Mouse (Mus musculus) spleen, embryonic (tissue): ENCODE data around the gene Aph1b.
"Not testable (repeated sequence)": the region's sequence is repeated elsewhere in the genome, so short reads cannot be mapped to it uniquely, and the experiment has no call there.

Experiments
- CTCF ChIA-PET: fragments of 350-600 bp; sonication (Branson Sonifier 250); formaldehyde crosslinking; loops from one replicate; lab custom pipeline; 2022; lab: Charles Lee

The Aph1b gene

DNA sequence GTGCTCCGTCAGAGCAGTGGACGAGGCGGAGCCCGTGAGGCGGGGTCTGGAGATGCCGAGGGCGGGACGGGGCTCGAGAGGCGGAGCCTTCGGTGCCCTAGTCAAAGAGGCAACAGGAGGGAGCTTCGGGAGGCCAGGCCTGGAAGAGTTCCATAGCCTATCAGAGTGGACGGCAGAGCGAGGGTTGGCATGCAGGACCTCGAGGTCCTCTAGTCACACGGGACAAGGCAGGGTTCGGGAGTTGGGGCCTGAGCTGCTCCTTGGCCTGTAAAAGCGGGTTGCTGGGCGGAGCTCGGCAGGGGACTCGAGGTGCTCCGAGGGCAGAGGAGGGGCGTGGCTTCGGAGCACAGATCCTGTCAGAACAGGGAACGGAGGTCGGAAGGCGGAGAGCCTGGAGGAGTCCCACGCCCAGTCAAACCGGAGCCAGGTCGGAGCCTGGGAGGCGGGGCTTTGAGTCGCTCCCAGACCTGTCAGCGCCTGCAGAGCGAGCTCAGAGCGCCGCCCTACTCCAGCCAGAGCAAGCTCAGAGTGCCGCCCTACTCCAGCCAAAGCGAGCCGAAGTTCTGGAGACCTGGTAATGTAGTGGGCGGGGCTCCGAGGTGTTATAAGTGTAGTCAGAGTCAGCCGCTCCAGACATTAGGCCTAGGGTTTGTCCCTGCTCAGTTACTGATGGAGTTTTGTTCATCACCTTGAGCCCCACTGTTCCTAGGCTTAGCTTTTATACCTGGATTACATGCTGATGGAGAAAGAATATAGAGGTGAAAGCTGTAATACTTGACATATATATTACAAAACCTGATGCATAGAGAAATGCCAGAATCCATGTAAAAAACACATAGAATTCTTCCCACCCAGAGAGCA, at the start of gene Aph1b:
Aph1b (minus strand) TSS at position 27 of the 861 bp plus-strand sequence.
- CTCF ChIA-PET, result interaction anchor here (0.6 to 1.1 kb wide), 3 partner anchors 8 to 331 kb away, joined by 4 to 6 read pairs (median 6); no protein-coding TSS in a partner anchor

DNA sequence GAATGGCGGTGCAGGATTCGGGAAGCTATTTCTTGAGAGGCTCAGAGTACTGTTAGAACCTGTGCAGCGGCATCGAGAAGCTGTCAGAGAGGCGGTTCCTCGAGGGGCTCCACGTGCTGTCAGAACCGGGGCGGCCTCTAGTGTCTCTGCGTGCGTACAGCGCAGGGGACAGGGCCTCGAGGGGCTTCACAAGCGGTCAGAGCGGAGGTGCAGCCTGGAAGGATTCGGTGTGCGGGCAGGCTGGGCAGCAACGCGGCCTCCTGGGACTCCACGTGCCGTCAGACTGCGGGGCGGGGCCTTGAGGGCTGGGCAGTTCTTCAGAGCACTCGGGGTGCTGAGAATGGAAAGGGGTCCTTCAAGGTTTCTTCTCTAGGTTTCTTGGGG, 39.8 kb upstream of the Aph1b start:
- CTCF ChIA-PET, result interaction anchor here (0.6 kb wide), 1 partner anchor 340 kb away, joined by 3 read pairs; no protein-coding TSS in a partner anchor

DNA sequence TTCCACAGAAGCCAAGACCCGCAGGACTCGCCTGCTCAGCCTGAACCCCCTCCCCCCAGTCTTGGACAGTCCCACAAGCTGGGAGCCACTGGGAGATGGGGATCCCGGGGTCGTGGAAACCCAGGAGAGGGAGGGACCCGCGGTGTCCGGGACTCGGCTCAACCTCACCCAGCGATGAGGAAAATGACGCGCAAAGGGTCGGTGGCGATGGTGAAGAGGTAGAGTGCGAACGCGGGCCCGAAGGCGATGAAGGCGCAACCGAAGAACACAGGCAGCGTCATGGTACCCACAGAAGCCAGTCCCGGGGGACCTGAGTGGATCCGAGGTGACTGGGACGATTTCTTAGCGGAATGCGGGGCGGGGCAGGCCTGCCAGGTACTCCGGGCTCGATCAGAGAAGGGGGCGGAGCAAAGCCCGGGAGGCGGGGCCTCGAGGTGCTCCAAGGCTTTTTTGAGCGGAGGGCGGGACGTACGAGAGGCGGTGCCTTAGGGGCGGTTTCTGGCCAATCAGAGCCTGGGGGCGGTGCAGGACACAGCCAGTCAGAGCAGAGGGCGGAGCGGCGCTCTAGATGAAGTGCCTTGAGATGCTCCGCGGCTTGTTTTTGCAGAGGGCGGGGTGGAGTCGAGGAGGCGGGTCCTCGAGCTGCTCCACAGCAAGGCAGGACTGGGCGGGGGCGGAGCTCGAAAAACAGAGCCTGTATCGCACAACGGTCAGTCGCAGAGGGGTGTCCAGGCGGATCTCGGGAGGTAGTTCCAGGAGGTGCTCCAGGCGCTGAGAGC, 39.2 kb upstream of the Aph1b start, which contains the start of gene Aph1c:
Aph1c (minus strand) TSS at position 409 of the 779 bp plus-strand sequence.
- CTCF ChIA-PET, result no interaction called here

DNA sequence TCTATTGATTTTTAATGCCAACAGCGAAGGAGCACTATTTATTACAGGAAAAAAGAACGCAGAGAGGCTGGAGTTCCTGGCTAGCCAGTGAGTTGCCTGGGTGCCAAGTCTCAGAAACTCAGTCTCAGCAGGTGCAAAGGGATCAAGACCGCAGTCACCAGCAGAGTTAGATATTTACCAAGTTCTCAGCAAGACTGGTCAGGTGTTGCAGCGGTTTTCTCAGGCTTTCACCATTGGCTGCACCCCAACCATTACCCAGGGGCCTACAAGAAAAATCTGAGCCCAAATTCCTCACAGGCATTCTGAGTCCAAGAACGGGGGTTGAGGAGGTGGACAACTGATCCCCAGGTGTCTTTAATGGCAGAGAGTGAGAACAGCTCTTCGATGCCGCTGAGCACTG, 38.6 kb upstream of the Aph1b start:
- CTCF ChIA-PET, result no interaction called here

DNA sequence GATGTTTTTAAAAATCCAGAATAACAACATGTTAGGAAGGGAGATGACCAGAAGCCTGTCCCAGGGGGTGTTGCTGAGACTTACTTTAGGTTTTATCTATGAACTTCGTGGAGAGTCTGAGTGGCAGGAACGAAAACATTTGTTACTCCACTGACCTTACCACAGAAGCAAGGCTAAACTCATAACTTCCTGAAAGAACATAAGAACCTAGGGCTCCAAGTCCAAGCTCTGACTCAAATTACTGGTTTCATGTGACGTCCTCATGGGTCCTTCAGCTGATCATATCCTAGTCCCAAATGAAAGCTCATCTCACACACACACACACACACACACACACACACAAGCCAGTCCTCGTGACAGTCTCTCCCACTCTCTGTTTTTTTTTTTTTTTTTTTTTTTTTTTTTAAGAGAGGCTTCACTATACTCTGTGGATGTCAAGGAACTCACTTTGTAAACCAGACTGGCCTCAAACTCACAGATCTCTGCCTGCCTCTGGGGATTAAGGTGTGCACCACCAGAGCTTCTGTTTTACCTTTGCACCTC, 37.1 kb upstream of the Aph1b start:
- CTCF ChIA-PET, result no interaction called here

DNA sequence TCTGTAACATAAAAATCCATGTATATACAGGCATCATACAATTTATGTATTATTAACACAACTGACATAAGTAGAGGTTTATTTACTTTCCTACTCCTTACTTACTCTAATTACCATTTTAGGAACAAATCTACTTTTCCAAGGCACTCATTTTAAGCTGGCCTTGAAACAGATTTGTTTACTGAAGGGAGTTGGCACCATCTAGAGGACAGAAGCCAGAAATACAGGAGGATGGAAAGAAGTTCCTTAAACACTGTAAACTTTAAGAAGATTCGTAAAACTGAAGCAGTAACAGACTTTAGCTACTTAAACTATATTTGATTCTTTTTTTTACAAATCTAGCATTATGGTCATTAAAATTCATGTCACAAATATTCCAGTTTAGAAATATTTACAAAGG, 30.7 kb upstream of the Aph1b start:
- CTCF ChIA-PET, result no interaction called here

DNA sequence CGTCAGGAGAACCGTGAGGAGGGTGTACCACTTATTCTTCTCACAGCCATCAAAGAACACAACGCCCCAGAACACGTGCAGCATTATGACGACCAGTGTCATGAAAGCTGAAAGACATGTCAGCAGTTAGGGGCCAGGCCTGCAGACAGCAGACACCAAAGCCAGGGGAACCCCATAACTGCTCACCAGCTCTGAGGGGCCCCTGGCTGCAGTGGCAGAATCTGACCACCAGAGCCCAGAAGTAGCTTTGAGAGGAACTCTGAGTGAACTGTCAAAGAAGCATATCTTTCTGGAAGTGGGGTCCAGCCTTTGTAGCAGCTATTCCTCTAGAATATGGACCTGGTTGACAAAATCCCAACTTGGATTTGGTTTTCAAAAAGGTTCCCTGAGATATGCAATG, 27.0 kb upstream of the Aph1b start:
- CTCF ChIA-PET, result not testable (repeated sequence)

DNA sequence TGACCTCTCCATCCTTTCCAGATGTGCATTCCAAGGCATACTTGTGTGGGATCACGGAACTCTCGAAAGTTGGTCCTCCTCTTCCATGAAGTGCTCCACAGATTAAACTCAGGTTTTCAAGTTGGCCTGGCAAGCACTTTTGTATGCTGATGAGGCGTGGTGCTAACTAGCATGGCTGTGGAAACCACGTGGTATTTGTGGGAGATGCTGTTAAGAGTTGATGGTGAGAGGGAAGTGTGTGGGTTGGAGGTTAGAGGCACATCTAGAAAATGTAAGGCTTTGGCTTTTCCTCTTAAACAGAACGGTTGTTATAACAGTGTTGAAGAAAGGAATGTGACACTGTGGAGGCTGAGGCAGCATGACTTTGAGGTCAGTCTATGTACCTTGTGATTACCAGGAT, 25.7 kb upstream of the Aph1b start:
- CTCF ChIA-PET, result no interaction called here

DNA sequence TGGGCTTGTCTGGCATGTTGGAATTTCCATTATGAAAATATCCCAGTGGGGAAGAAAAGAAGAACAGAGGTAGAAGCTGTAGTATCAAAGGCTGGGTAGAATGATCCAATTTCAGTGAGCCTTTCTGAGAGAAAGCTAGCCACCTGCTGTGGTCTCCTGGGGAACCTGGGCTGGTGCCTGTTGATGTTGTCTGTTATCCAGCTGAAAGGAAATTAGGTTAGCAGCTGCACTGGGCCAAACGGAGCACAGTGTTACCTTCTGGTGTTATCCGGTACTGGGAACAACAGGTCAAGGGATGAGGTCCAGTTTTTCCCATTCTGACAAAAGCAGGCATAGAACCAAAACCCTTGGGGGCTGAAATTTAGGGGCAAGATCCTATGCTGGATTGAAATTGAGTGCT, 18.1 kb upstream of the Aph1b start:
- CTCF ChIA-PET, result no interaction called here

DNA sequence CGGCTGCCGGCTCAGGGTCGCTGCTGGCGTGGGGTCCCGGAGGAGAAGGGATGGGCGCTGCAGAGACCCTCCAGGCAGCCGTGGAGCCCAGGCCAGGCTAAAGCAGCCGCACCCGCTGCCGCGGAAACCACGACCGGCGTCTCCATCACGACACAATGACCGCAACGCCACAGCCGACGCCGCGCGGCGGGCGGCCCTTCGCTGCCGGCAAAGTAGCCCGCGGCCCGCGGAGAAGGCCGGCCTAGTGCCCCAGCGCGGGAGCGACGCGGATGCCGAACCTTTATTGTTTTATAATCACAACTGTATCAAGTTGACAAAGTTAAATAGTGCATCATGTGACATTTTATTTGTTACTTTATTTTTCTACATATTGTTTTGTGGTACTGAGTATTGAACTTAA, 10.7 kb upstream of the Aph1b start:
- CTCF ChIA-PET, result not testable (repeated sequence)

DNA sequence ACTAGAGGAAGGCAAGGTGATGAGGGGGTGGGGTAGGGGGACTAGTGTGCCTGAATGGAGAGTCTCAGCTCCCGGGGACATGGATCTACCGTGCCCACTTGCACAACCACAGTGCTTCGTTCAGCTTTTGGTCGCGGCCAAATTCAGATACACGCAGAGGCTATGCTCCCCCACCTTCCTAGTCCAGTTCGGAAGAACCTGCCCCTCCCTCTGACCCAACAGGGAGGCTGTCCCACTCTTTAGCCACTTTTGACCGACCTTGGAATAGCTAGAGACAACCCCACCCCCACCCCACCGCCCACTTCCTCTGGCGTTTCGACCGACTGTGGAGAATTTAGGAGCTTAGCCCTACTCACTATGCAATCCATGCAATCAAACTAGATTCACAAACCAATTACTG, 6.7 kb upstream of the Aph1b start:
- CTCF ChIA-PET, result no interaction called here

DNA sequence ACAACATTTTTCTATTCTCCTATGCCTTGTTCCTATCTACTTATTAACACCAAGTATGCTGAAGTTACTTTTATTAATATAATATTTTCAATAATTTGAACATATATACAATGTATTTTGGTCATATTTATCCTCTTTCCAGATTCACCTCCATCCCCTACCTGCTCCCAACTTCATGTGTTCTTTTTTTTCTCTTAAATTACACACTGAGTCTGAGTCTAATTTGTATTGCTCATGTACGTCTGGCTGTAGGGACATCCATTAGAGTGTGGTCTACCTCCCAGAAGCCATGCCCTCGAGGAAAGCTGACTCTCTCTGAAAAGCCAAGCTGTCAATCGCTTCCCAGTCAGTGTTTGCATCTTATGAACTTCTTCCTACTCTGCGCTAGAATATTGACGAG, 1.4 kb upstream of the Aph1b start, which contains the start of gene Gm10647:
Gm10647 (plus strand) TSS at position 301 of the 400 bp plus-strand sequence.
- CTCF ChIA-PET, result interaction anchor here (0.6 to 1.1 kb wide), 4 partner anchors 9 to 216 kb away, joined by 3 to 12 read pairs (median 5); no protein-coding TSS in a partner anchor

DNA sequence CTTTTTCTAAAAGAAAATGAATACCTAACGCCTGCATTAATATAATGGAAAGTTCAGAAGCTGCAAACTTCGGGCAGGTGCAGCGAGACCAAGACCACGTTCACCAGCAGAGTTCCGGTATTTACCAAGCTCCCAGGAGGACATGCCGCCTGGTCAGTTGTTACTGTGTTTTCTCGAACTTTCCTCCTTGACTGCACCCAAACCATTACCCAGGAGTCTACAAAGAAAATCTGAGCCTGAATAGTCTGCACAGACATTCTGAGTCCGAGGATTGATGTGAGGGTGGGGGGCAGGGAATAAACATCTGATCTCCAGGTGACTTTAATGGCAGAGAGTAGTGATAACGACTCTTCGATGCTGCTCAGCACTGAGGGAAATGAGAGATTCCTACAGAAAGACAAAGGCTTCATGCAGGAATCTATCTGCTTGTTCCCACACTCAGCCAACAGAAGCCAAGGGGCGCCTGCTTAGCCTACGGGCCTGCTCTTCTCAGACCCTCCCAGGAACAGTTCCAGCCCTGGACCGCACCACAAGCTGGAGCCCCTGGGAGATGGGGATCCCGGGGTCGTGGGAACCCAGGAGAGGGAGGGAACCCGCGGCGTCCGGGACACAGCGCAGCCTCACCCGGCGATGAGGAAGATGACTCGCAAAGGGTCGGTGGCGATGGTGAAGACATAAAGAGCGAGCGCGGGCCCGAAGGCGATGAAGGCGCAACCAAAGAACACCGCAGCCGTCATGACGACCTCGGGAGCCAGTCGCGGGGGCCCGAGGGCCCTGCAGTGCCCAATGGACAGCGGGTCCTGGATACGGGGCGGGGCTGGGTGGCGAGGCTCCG, 444 bp downstream of the Aph1b start:
- CTCF ChIA-PET, result no interaction called here

DNA sequence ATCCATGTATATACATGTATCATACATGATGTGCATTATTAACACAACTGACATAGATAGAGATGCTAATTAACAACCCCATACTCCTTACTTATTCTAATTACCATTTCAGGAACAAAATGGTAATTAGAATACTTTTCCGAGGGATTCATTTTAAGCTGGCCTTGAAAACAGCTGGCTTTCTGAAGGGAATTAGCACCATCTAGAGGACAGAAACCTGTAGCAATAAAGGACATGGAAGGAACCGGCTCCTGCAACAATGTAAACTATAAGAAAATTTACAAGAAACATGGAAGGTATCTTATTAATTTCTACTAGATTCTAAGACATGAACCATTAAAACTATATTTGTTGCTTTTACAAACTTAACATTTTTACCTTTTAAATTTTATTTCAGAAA, 7.5 kb downstream of the Aph1b start:
- CTCF ChIA-PET, result interaction anchor here (0.6 to 1.2 kb wide), 3 partner anchors 9 to 83 kb away, joined by 3 to 8 read pairs (median 4); partner anchors contain the start of gene Gm10647

DNA sequence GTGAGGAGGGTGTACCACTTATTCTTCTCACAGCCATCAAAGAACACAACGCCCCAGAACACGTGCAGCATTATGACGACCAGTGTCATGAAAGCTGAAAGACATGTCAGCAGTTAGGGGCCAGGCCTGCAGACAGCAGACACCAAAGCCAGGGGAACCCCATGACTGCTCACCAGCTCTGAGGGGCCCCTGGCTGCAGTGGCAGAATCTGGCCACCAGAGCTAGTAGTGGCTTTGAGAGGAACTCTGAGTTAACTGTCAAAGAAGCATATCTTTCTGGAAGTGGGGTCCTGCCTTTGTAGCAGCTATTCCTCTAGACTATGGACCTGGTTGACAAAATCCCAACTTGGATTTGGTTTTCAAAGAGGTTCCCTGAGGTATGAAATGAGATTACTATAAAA, 10.7 kb downstream of the Aph1b start:
- CTCF ChIA-PET, result not testable (repeated sequence)

DNA sequence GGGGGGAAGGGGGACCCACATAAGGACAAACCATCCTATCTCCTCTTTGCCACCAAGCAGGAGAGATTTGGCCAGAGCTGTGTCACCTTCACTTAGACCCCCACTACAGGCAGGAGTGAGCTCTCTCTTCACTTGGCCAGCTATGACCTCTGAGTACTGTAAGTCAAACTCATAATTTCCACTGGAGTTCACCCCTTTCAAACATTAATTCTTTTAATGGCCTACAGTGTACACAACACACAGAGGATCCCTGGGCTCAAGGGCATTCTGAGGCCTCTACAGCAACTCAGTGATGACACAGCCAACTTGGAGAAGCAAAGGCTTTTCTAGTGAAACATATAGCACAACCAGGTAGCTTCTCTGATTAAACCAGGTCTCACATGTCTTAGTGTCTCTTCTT, 24.6 kb downstream of the Aph1b start:
- CTCF ChIA-PET, result no interaction called here

DNA sequence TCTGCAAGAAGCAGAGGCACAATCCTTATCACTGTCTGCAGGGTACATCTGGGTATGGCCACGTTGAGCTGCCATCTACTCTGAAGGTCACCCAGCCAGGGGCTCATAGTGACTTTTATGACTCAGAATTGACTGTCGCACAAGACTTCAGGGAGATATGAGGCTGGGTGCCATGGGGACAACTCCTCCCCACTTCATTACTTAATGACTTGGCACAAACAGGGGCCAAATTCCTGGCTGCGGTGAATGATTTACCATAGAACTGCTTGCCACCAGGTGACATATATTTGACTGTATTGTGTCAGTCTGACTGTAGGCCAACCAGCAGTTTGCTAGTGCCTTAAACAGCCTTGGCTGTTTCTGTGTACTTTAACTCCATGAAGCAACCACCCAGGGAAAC, 26.0 kb downstream of the Aph1b start:
- CTCF ChIA-PET, result no interaction called here

DNA sequence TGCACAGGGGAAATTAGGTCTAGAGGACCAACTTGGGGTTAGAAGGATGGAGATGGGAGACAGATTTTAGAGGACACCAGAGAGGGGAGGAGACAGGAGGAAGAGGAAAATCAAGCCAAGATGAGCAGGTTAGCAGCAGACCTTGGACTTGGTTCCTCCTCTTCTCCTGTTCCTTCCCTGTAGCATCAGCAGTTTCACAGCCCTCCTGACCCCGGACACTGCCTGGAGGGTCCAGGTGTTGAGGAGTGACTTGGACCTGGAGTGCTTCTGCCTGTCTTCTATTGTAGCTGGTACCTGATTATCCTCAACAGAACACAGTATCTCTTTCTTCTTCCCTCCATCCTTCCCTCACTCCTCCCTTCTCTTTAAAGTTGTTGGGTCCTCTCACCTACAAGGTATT, 26.6 kb downstream of the Aph1b start:
- CTCF ChIA-PET, result no interaction called here

DNA sequence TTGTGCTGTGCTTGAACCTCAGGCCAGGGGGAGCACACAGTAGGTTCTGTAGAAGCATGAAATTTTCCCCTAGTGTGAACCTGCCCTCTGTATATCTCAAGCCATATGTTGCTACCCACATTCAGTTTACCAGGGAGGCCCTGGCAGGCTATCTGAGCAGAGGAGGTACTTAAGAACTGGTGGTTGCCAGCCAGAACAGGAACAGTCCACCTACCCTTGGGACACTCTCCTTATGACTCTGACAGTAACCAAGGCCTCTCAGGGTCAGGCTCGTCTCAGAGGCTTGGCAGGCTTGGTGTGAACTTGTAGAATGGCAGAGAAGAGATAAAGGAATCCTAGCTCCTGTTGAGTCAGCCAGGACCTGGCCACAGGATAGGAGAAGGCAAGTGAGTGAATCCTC, 34.3 kb downstream of the Aph1b start:
- CTCF ChIA-PET, result no interaction called here

DNA sequence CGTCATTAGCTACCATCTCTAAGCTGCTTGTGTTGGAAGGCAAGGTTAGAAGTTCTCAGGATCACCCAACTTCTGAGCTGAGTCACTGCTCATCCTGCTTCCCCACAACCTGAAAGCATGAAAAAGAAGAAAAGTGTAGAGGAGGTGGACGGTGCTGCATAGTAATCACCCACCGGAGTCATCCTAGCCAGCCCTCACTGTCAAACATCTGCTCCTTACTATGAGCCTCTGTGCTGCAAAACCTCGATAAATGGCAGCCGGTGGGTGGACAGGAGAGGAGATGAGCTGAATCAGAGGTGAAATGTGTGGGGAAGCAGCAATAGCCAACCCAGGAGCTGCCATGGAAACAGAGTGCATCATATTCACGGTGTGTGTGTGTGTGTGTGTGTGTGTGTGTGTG, 42.4 kb downstream of the Aph1b start:
- CTCF ChIA-PET, result interaction anchor here (0.7 kb wide), 2 partner anchors 33 to 793 kb away, joined by 6 to 7 read pairs; no protein-coding TSS in a partner anchor

DNA sequence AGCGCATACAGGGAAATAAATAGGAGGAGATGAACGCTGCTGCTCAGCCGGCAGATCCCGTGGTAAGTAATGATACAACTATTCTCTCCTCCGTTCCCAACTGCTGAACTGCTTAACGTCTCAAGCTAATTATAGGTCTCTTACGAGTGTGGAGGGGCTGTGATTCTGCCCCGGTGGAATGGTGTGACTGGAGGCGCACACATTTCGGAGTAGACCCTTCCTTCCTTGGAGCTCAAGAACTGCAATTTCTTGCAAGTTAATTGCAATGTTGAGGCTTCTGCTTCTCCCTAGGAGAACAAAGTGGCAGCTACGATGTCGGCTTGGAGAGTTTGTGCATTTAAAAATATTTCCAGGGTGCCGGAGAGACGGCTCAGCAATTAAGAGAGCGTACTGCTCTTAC, 46.9 kb downstream of the Aph1b start:
- CTCF ChIA-PET, result no interaction called here
